Mouse (Mus musculus) embryonic facial prominence, embryonic 15.5 days (tissue): ENCODE measurements around the gene Cpt1a. TPM values are rescaled to one million over a fixed set of nuclear protein-coding genes. Genes with fewer than 3 reads are reported as not detected.

Experiments used
- ATAC-seq: fragments of 200-750 bp; cut with Nextera tagmentation; 2 replicates; pipeline ENCODE4 v1.8.0; 2017; ENCODE audit warnings: low read depth, moderate TSS enrichment; ENCODE audit not compliant: insufficient number of reproducible peaks, low FRiP score, low TSS enrichment
- H3K27ac ChIP-seq: fragments of 300-500 bp; sonication (generic); replicated peaks from 2 replicates; pipeline ENCODE4 v1.5.1; 2015; ENCODE audit warnings: mild to moderate bottlenecking, inconsistent platforms
- H3K27me3 ChIP-seq: fragments of 300-500 bp; sonication (generic); 2 replicates; pipeline ENCODE4 v1.6.1; 2015; ENCODE audit warnings: inconsistent platforms
- H3K36me3 ChIP-seq: fragments of 300-500 bp; sonication (generic); 2 replicates; pipeline ENCODE4 v1.6.1; 2015; ENCODE audit warnings: mild to moderate bottlenecking, inconsistent platforms
- H3K4me1 ChIP-seq: fragments of 300-500 bp; sonication (generic); 2 replicates; pipeline ENCODE4 v1.6.1; 2015; ENCODE audit warnings: inconsistent platforms
- H3K4me2 ChIP-seq: fragments of 300-500 bp; sonication (generic); replicated peaks from 2 replicates; pipeline ENCODE4 v1.6.1; 2015; ENCODE audit warnings: mild to moderate bottlenecking, inconsistent platforms
- H3K4me3 ChIP-seq: fragments of 300-500 bp; sonication (generic); replicated peaks from 2 replicates; pipeline ENCODE4 v1.5.1; 2015; ENCODE audit warnings: mild to moderate bottlenecking, inconsistent platforms
- H3K9ac ChIP-seq: fragments of 300-500 bp; sonication (generic); 2 replicates; pipeline ENCODE4 v1.6.1; 2015; ENCODE audit warnings: inconsistent platforms
- H3K9me3 ChIP-seq: fragments of 300-500 bp; sonication (generic); replicated peaks from 2 replicates; pipeline ENCODE4 v1.6.1; 2016; ENCODE audit warnings: inconsistent platforms
- WGBS: fragments of 180-500 bp; shearing (Covaris S2); methylation state at CpG from one replicate; pipeline ENCODE4 v1.1.7; 2015; 5-methylcytosine and 5-hydroxymethylcytosine counted together
- polyA plus RNA-seq: library from polyadenylated mRNA; unstranded; fragments of >200 nt; fragmentation: Nextera tagmentation; extraction: Ambion mirVana; gene quantifications from 2 replicates; pipeline ENCODE4 v1.2.1, GENCODE M21; 2015

The Cpt1a gene
- polyA plus RNA-seq, 1 experiment from 2014 or later: 18.2 TPM

DNA sequence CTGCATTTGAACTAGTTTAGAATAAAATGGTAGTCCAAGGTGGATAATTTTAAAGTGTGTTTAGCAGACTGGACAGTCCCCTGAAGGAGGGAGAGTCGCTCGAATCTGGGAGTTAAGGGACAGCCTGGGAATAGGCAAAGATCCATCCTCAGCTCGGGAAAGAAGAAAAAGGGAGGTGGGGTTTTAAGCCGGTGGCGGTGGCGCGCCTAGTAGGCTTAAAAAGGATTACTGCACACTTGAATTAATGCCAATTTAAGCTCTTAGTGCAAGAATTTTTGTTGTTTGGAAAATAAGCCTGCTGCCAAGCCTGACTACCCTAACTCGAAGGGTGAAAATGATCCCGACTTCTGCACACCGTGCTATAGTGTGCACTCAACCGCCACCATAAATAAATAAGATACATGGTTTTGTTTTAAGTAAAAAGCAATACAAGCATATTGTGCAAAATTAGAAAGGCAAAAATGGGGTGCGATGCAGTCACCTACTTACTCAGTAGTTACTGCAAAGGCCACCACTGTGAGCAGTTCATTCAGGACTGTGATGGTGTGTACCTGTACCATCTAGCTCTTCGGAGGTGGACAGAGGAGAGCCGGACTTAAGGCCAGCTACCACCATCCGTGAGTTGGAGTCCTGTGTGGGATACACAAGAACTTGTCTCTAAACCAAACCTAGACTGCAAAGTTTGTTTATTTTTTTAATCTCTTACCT is 3.8 kb downstream of the Cpt1a start:
- peak overlapping the region; percentile 89 for H3K27ac ChIP-seq
- H3K36me3 ChIP-seq: no peaks in the 10 kb centered on the region
- ATAC-seq: no peak
- H3K9ac ChIP-seq: no peak overlapping the region
- H3K4me2 ChIP-seq: peak overlapping the region; percentile 92
- peaks cover 38% of the 10 kb centered on the region for H3K4me1 ChIP-seq
- no peaks in the 10 kb centered on the region for H3K9me3 ChIP-seq
- no peaks in the 10 kb centered on the region for H3K27me3 ChIP-seq
- WGBS: 26% methylated on average over 15 of the region's 15 CpGs
- H3K4me3 ChIP-seq: peak overlapping the region; percentile 60

DNA sequence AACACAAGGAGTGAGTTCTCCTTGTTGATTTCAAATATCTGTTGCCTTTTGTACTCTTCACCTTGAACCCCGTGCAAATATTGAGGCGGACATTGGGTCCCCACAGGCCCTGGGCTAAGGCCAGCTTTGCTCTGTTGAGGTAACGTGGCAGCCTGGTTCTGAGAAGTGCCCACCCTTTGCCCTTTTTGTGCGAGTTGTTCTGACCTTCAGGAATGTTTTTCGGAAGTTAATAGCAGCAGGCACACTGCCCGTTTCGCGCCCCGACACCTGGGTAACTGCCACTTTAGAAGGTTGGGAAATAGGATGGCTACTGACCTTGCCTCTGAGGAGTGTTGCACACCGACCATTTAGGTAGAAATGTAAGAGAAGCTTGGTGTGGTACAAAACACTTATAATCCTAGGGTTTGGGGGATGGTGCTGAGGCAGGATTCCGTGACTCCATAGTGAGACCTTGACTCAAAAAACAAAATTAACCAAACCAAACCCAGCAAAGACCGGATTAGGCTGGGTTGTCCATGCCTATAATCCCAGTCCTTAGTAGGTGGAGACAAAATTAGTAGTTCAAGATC is 4.4 kb downstream of the Cpt1a start:
- Histone ChIP-seq H3K4me1 (peaks cover 35% of the 10 kb centered on the region), H3K4me3 (no peak overlapping the region), H3K27me3 (no peaks in the 10 kb centered on the region), H3K4me2 (peak overlapping the region; percentile 92; the same call in 1 of the 2 replicates), H3K9ac (no peak overlapping the region), H3K36me3 (no peaks in the 10 kb centered on the region), H3K27ac (0 out of 2 replicates have a peak overlapping the region, but pooled peaks have one; percentile 89), H3K9me3 (no peaks in the 10 kb centered on the region)
- 84% methylated on average over 12 of the region's 12 CpGs for WGBS
- ATAC-seq: no peak

DNA sequence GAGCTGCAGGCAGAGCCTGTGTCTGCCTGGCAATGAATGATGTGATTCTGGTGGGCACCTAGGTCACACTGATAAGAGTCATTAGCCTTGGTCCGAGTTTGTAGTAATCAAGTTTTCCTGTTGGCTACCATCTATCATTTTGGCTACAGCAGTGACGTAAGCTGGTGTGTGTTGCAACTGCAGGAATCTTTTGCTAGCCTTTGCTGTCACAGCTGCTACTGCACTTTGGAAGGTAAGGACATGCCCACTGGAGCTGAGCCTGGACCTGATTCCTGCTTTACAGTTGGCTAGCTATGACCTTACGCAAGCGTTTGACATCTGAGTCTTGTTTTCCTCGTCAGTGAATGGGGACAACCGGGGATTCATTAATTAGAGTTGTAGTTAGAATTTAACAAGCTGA is 11.1 kb downstream of the Cpt1a start:
- Histone ChIP-seq H3K9ac (no peak overlapping the region), H3K27ac (no peak overlapping the region), H3K4me1 (peaks cover 8% of the 10 kb centered on the region; the same call in 1 of the 2 replicates), H3K36me3 (no peaks in the 10 kb centered on the region), H3K4me2 (no peak overlapping the region), H3K9me3 (no peaks in the 10 kb centered on the region), H3K27me3 (no peaks in the 10 kb centered on the region), H3K4me3 (no peak overlapping the region)
- WGBS: 79% methylated on average over 6 of the region's 6 CpGs
- no peak for ATAC-seq

DNA sequence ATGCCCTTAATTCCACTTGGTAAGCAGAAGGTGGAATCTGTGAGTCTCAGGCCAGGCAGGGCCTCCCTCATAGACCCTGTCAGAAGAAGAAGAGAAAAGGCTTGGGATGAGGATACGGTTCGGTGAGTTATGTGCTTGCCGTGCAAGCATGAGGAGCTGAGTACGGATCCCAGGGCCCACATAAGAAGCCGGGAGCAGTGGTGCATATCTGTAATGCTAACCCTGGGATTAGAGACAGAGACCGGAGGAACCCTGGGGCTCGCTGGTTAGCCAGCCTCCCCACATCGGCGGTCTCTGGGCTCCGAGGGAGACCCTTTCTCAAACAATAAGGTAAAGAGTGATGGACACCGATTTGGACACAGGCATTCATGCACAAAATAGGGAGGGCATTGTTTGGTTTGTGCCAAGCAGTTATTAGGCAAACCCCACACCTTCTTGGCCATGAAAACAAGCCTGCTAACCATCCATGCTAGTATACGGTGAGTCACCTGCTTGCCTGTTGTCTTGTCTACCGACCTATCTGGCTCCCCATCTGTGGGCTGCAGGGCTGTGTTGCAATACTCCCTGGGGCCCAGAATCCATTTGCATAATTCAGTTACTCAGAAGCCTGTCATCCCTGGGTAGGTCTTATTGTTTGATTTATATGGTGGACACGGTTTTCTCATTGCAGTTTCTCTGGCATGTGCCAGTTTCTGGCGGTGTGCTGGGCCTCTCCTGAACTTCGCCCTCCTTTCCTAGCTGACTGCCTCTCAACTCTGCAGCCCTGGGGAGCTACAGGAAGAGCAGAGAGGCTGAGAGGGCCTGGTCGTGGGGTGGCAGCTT is 11.8 kb downstream of the Cpt1a start:
- Histone ChIP-seq H3K27ac (peak overlapping the region; percentile 51; the same call in 1 of the 2 replicates), H3K4me1 (peaks cover 8% of the 10 kb centered on the region; the same call in 1 of the 2 replicates), H3K9ac (no peak overlapping the region), H3K4me2 (no peak overlapping the region), H3K36me3 (no peaks in the 10 kb centered on the region), H3K4me3 (no peak overlapping the region), H3K9me3 (no peaks in the 10 kb centered on the region), H3K27me3 (no peaks in the 10 kb centered on the region)
- no peak for ATAC-seq
- 69% methylated on average over 17 of the region's 17 CpGs for WGBS

DNA sequence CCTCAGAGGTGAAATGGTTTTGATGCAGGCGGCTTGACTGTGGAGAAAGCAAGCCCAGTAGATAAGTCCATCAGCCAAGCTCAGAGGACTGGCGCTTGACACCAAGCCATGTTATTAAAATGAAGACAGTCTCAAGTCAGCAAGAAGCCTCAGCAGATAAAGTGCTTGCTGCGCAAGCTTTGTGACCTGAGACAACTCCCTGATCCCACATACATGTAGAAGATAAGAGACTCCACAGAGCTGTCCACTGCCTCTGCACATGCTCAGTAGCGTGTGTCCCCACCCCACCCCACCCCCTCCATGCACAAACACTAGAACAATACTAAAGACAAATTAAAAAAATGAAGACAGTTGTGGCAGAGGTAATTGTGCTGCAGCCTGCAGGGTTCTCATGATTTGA is 12.4 kb downstream of the Cpt1a start:
- H3K36me3 ChIP-seq: no peaks in the 10 kb centered on the region
- H3K4me3 ChIP-seq: no peak overlapping the region
- ATAC-seq: no peak
- peaks cover 8% of the 10 kb centered on the region; the same call in 1 of the 2 replicates for H3K4me1 ChIP-seq
- no peaks in the 10 kb centered on the region for H3K27me3 ChIP-seq
- no peak overlapping the region for H3K9ac ChIP-seq
- 79% methylated on average over 4 of the region's 4 CpGs for WGBS
- H3K27ac ChIP-seq: no peak overlapping the region
- no peaks in the 10 kb centered on the region for H3K9me3 ChIP-seq
- H3K4me2 ChIP-seq: no peak overlapping the region

DNA sequence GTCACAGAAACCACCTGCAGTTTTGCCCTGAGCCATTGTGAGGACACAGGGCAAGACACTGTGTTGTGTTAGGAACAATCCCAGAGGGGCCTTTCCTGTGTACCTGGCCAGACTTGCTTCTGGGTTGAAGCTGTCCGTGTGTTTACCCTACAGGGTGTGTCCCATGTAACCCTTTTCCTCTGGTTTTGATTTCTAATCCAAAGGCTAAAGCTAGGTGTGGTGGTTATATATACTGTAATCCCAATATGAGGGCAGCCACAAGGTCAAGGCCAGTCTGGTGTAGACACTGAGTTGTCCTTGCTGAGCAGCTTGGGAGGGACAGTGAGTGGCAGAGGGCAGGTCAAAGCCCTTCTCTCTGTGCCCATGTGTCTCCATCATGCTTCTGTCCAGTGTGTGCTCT is 13.8 kb downstream of the Cpt1a start:
- 53% methylated on average over 1 of the region's 1 CpGs for WGBS
- H3K4me1 ChIP-seq: peaks cover 8% of the 10 kb centered on the region; the same call in 1 of the 2 replicates
- H3K4me2 ChIP-seq: no peak overlapping the region
- no peaks in the 10 kb centered on the region for H3K27me3 ChIP-seq
- no peaks in the 10 kb centered on the region for H3K36me3 ChIP-seq
- no peak for ATAC-seq
- H3K27ac ChIP-seq: no peak overlapping the region
- no peak overlapping the region for H3K4me3 ChIP-seq
- no peak overlapping the region for H3K9ac ChIP-seq
- no peaks in the 10 kb centered on the region for H3K9me3 ChIP-seq

DNA sequence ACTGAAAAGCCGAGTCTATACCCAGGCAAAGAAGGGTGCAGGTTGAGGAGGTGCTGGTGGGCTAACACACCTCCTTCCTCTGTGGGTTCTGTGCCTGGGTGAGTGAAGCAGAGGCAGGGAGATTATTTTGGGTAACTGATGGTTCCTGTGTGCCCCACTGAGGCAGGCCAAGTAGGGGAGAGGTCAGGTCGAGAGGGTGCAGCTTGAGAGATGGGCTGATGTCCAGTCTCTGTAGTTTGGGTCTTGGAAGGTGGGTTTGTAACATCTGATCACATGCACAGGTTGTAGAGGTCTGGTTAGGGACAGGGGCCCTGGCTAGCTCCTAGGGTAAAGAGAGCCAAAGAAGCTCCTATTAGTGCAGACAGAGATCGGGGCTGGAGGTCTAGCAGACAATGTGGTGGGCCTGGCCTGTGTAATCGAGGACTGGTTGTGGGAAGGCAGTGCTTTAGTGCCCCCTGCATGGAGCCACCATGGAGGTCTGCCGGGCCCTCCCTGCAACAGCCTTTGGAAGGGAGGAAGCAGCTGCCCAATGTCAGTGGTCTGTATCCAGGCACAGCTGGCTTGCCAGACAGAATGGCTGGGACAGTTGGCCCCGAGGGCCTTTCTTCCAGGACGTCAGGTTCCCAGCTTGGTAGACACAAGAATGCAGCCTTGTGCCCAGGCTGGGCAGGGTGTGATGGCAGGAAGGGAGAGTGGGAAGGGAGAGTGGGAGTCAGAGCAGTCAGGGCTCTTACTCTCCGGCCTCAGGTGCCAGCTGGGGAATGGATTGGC is 14.5 kb downstream of the Cpt1a start:
- 53% methylated on average over 8 of the region's 8 CpGs for WGBS
- H3K9me3 ChIP-seq: no peaks in the 10 kb centered on the region
- H3K9ac ChIP-seq: no peak overlapping the region
- H3K27ac ChIP-seq: no peak overlapping the region
- no peaks in the 10 kb centered on the region for H3K36me3 ChIP-seq
- peaks cover 8% of the 10 kb centered on the region; the same call in 1 of the 2 replicates for H3K4me1 ChIP-seq
- H3K4me3 ChIP-seq: no peak overlapping the region
- ATAC-seq: no peak
- no peak overlapping the region for H3K4me2 ChIP-seq
- H3K27me3 ChIP-seq: no peaks in the 10 kb centered on the region

DNA sequence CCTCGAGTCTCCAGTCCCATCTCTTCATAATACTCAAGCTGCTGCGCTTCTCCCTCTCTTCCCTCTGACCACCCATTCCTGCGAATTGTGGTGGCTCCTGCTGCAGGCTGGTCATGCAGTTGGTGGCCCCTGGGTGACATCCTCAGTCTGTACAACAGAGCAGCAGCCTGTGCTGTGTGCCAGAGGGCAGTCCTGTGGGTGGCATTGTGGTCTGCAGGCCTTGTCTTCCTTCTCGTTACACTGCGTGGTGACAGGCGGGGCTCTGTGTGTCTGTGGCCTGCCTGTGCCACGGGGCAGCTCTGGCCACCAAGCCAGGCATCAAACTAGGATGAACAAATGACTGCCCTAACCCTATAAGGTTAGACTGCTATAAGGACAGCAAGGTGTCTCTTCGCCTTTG is 17.1 kb downstream of the Cpt1a start:
- no peaks in the 10 kb centered on the region for H3K9me3 ChIP-seq
- no peak overlapping the region for H3K27ac ChIP-seq
- no peak overlapping the region for H3K4me2 ChIP-seq
- H3K27me3 ChIP-seq: no peaks in the 10 kb centered on the region
- H3K4me3 ChIP-seq: no peak overlapping the region
- WGBS: 81% methylated on average over 8 of the region's 8 CpGs
- H3K4me1 ChIP-seq: peaks cover 4% of the 10 kb centered on the region; the same call in 1 of the 2 replicates
- ATAC-seq: no peak
- H3K36me3 ChIP-seq: no peaks in the 10 kb centered on the region
- H3K9ac ChIP-seq: no peak overlapping the region

DNA sequence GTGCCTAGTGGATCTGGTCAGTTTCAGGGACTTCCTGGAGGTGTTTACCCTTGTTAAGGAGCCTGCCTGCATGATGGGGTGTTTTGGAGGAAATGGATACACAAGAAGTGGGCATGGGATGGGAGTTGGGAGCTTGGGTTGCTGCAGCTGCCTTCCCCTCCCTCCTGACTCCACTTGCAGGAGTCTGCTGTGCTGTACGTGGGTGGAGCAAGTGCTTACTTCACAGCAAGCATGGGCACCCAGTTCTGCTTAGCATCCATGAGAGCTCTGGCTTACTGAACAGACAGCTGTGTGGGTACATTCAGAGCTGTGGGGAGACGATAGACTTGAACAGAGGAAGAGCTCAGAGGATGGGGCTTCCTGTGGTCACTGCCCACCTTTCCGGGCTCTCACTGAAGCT is 18.9 kb downstream of the Cpt1a start:
- no peaks in the 10 kb centered on the region for H3K36me3 ChIP-seq
- no peak for ATAC-seq
- H3K9me3 ChIP-seq: no peaks in the 10 kb centered on the region
- H3K9ac ChIP-seq: no peak overlapping the region
- H3K4me1 ChIP-seq: no peaks in the 10 kb centered on the region
- no peak overlapping the region for H3K4me2 ChIP-seq
- H3K27me3 ChIP-seq: no peaks in the 10 kb centered on the region
- H3K27ac ChIP-seq: no peak overlapping the region
- H3K4me3 ChIP-seq: no peak overlapping the region
- WGBS: 67% methylated on average over 3 of the region's 3 CpGs

DNA sequence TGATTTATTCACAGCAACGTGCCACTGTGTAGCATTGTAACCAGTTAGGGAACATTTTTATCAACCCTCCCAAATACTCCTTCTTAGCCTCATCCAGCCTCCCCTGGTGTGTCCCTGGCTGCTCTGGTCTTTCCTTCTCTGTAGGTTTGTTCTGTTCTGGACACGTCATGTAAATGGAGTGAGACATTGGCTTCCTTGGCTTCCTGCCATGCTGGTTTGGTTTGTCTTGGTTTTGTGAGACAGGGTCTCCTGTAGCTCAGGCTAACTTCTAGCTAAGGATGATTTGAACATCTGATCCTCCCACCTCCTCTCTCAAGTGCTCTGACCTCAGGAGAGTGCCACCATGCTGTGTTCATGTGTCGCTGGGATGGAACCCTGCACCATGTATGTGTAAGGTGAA is 21.8 kb downstream of the Cpt1a start:
- Histone ChIP-seq H3K4me3 (no peak overlapping the region), H3K27ac (no peak overlapping the region), H3K4me1 (no peaks in the 10 kb centered on the region), H3K36me3 (no peaks in the 10 kb centered on the region), H3K27me3 (no peaks in the 10 kb centered on the region), H3K9me3 (no peaks in the 10 kb centered on the region), H3K9ac (no peak overlapping the region), H3K4me2 (no peak overlapping the region)
- WGBS: 60% methylated on average over 3 of the region's 3 CpGs
- no peak for ATAC-seq
